Mouse (Mus musculus) midbrain, embryonic 14.5 days (tissue): Measurements from ENCODE around the gene Gpt2. TPM values are rescaled to one million over a fixed set of nuclear protein-coding genes. Genes with fewer than 3 reads are reported as not detected.

Experiments
- ATAC-seq: fragments of 200-750 bp; cut with Nextera tagmentation; 2 replicates; pipeline ENCODE4 v1.8.0; 2017; ENCODE audit warnings: moderate number of reproducible peaks, moderate library complexity; ENCODE audit not compliant: low FRiP score, low TSS enrichment
- DNase-seq: peaks from one replicate; pipeline ENCODE4 v3.0.0-alpha.2; 2015
- H3K27ac ChIP-seq: fragments of 300-500 bp; sonication (generic); replicated peaks from 2 replicates; pipeline ENCODE4 v1.5.1; 2014; ENCODE audit warnings: mild to moderate bottlenecking, low read depth, low read length, moderate library complexity
- H3K27me3 ChIP-seq: fragments of 300-500 bp; sonication (generic); 2 replicates; pipeline ENCODE4 v1.6.1; 2014; ENCODE audit warnings: low read length, control low read depth, mixed read lengths; ENCODE audit not compliant: control insufficient read depth, insufficient read depth
- H3K36me3 ChIP-seq: fragments of 300-500 bp; sonication (generic); 2 replicates; pipeline ENCODE4 v1.6.1; 2014; ENCODE audit warnings: low read length, control low read depth; ENCODE audit not compliant: control insufficient read depth, insufficient read depth
- H3K4me1 ChIP-seq: fragments of 300-500 bp; sonication (generic); 2 replicates; pipeline ENCODE4 v1.6.1; 2014; ENCODE audit warnings: mild to moderate bottlenecking, antibody characterized with exemption, low read length, control low read depth; ENCODE audit not compliant: control insufficient read depth, insufficient read depth
- H3K4me2 ChIP-seq: fragments of 300-500 bp; sonication (generic); 2 replicates; pipeline ENCODE4 v1.6.1; 2014; ENCODE audit warnings: mild to moderate bottlenecking, low read length, moderate library complexity
- H3K4me3 ChIP-seq: fragments of 300-500 bp; sonication (generic); replicated peaks from 2 replicates; pipeline ENCODE4 v1.5.1; 2014; ENCODE audit warnings: low read depth, low read length
- H3K9ac ChIP-seq: fragments of 300-500 bp; sonication (generic); replicated peaks from 2 replicates; pipeline ENCODE4 v1.6.1; 2014; ENCODE audit warnings: mild to moderate bottlenecking, low read length, moderate library complexity
- H3K9me3 ChIP-seq: fragments of 300-500 bp; sonication (generic); 2 replicates; pipeline ENCODE4 v1.6.1; 2016; ENCODE audit warnings: low read length, control low read depth, mixed read lengths; ENCODE audit not compliant: control insufficient read depth
- WGBS: fragments of 180-500 bp; shearing (Covaris S2); extraction: QIAGEN DNeasy Blood & Tissue Kit; methylation state at CpG from one replicate; pipeline ENCODE4 v1.1.7; 2014; 5-methylcytosine and 5-hydroxymethylcytosine counted together
- polyA plus RNA-seq: library from polyadenylated mRNA; unstranded; fragments of >200 nt; fragmentation: Nextera tagmentation; extraction: Ambion mirVana; gene quantifications from 2 replicates; pipeline ENCODE4 v1.2.1, GENCODE M21; 2014

The Gpt2 gene
- polyA plus RNA-seq, 1 experiment from 2014 or later, result 38.1 TPM

GRCm38 (mm10) chr8:85521332-85521731, 29.0 kb downstream of the Gpt2 start:
- H3K27ac ChIP-seq, result no peak overlapping the region
- 93% methylated on average over 8 of the region's 8 CpGs for WGBS
- H3K27me3 ChIP-seq, result no peaks in the 10 kb centered on the region
- no peaks in the 10 kb centered on the region for H3K4me1 ChIP-seq
- H3K4me3 ChIP-seq, result no peak overlapping the region
- ATAC-seq (no peak), DNase-seq (no peak)
- no peaks in the 10 kb centered on the region for H3K9me3 ChIP-seq
- H3K36me3 ChIP-seq, result peaks cover 84% of the 10 kb centered on the region
- H3K9ac ChIP-seq, result no peak overlapping the region
- no peak overlapping the region for H3K4me2 ChIP-seq

GRCm38 (mm10) chr8:85524086-85524485, 31.7 kb downstream of the Gpt2 start:
- no peak for ATAC-seq
- WGBS, result 97% methylated on average over 7 of the region's 7 CpGs

GRCm38 (mm10) chr8:85526105-85526504, 33.7 kb downstream of the Gpt2 start:
- DNase-seq (peak; percentile 85), ATAC-seq (no peak)
- Histone ChIP-seq H3K27ac (no peak overlapping the region), H3K4me2 (no peak overlapping the region), H3K27me3 (no peaks in the 10 kb centered on the region), H3K9ac (no peak overlapping the region), H3K4me3 (no peak overlapping the region), H3K4me1 (no peaks in the 10 kb centered on the region), H3K9me3 (no peaks in the 10 kb centered on the region), H3K36me3 (peaks cover 49% of the 10 kb centered on the region)
- 38% methylated on average over 6 of the region's 6 CpGs for WGBS

More at GRCm38 (mm10) chr8:85524086-85524485, 31.7 kb downstream of the Gpt2 start:
- no peak overlapping the region for H3K27ac ChIP-seq
- H3K4me3 ChIP-seq, result no peak overlapping the region
- no peaks in the 10 kb centered on the region for H3K9me3 ChIP-seq
- H3K9ac ChIP-seq, result no peak overlapping the region
- H3K36me3 ChIP-seq, result peaks cover 68% of the 10 kb centered on the region
- no peak for DNase-seq
- H3K4me1 ChIP-seq, result no peaks in the 10 kb centered on the region
- no peak overlapping the region for H3K4me2 ChIP-seq
- H3K27me3 ChIP-seq, result no peaks in the 10 kb centered on the region

GRCm38 (mm10) chr8:85528959-85529358, 36.6 kb downstream of the Gpt2 start:
- ATAC-seq (no peak), DNase-seq (no peak)
- Histone ChIP-seq H3K4me3 (no peak overlapping the region), H3K9ac (no peak overlapping the region), H3K27me3 (no peaks in the 10 kb centered on the region), H3K4me2 (no peak overlapping the region), H3K36me3 (peaks cover 22% of the 10 kb centered on the region), H3K9me3 (no peaks in the 10 kb centered on the region), H3K27ac (no peak overlapping the region), H3K4me1 (no peaks in the 10 kb centered on the region)
- WGBS, result 80% methylated on average over 3 of the region's 3 CpGs

- Histone ChIP-seq H3K9me3 (no peaks in the 10 kb centered on the region), H3K27me3 (no peaks in the 10 kb centered on the region), H3K4me3 (no peak overlapping the region), H3K9ac (no peak overlapping the region), H3K36me3 (peaks cover 15% of the 10 kb centered on the region; the same call in 1 of the 2 replicates), H3K4me2 (no peak overlapping the region), H3K27ac (no peak overlapping the region), H3K4me1 (no peaks in the 10 kb centered on the region)
- 98% methylated on average over 1 of the region's 1 CpGs for WGBS
- DNase-seq (no peak), ATAC-seq (no peak)
Observed at GRCm38 (mm10) chr8:85530717-85531116, 38.3 kb downstream of the Gpt2 start.

- DNase-seq, result no peak
- Histone ChIP-seq H3K9ac (no peak overlapping the region), H3K4me3 (no peak overlapping the region), H3K4me1 (no peaks in the 10 kb centered on the region), H3K36me3 (peaks cover 17% of the 10 kb centered on the region), H3K9me3 (no peaks in the 10 kb centered on the region), H3K4me2 (no peak overlapping the region), H3K27me3 (no peaks in the 10 kb centered on the region), H3K27ac (no peak overlapping the region)
- ATAC-seq, result no peak
- WGBS, result 89% methylated on average over 3 of the region's 3 CpGs
Observed at GRCm38 (mm10) chr8:85531471-85531870, 39.1 kb downstream of the Gpt2 start.

DNA sequence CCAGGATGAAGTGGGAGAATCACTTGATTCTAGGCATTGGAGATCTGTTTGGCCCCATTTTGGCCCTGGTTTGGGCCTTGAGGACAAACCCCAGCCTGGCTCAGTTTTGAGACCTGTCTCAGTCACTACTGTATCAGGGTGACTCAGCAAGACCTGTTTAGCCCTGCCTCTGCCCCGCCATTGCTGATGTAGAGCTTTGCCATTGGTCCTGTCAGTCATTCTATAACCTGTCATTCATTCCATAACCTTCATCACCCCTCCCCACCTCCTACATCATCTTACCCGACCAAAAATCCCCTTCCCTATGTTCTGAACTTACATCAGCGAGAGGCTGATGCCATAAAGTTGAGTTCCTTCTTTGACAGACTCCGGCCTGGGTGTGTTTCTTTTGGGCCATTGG, 40.5 kb downstream of the Gpt2 start:
- Histone ChIP-seq H3K4me3 (no peak overlapping the region), H3K9ac (no peak overlapping the region), H3K4me2 (no peak overlapping the region), H3K27me3 (no peaks in the 10 kb centered on the region), H3K36me3 (peaks cover 28% of the 10 kb centered on the region), H3K27ac (no peak overlapping the region), H3K9me3 (no peaks in the 10 kb centered on the region), H3K4me1 (no peaks in the 10 kb centered on the region)
- DNase-seq, result no peak
- ATAC-seq, result no peak
- 91% methylated on average over 4 of the region's 4 CpGs for WGBS

- no peak for ATAC-seq
- Histone ChIP-seq H3K27me3 (no peaks in the 10 kb centered on the region), H3K9me3 (no peaks in the 10 kb centered on the region), H3K36me3 (peaks cover 34% of the 10 kb centered on the region), H3K4me2 (no peak overlapping the region), H3K9ac (no peak overlapping the region), H3K27ac (no peak overlapping the region), H3K4me3 (no peak overlapping the region), H3K4me1 (no peaks in the 10 kb centered on the region)
- whole genome bisulfite sequencing, result 91% methylated on average over 2 of the region's 2 CpGs
- no peak for DNase-seq
Observed at GRCm38 (mm10) chr8:85533434-85533833, 41.1 kb downstream of the Gpt2 start.

DNA sequence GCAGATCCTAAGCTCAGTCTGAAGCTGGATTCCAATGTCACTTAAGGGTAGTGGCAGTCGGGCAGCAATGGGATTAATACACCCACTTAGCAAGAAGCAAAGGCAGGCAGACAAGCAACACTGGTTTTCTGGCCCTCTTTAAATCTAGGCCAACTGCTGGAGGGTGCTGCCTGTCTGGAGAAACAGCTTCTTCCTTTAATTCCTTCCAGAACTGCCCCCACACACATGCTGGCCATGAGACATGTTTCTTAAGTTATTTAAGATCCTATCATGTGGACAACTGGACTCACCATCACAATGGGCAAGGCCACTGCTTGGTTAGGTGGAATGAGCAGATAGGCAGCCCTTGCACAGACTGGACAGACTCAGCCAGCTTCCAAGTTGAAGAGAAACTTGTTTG, 41.8 kb downstream of the Gpt2 start:
- WGBS, result 94% methylated on average over 1 of the region's 1 CpGs

More for the DNA sequence above, 41.8 kb downstream of the Gpt2 start:
- H3K27me3 ChIP-seq, result no peaks in the 10 kb centered on the region
- ATAC-seq, result no peak
- no peak overlapping the region for H3K27ac ChIP-seq
- H3K36me3 ChIP-seq, result peaks cover 41% of the 10 kb centered on the region
- no peak overlapping the region for H3K9ac ChIP-seq
- no peaks in the 10 kb centered on the region for H3K4me1 ChIP-seq
- H3K4me2 ChIP-seq, result no peak overlapping the region
- no peak for DNase-seq
- no peak overlapping the region for H3K4me3 ChIP-seq
- no peaks in the 10 kb centered on the region for H3K9me3 ChIP-seq
